Mouse (Mus musculus): ENCODE data around the gene March11.

- TF ChIP-seq MAFK (IDR thresholded peaks at IDR 0.05; ENCODE audit: insufficient read depth, low read depth, low read length) (no peak), HCFC1 (IDR thresholded peaks at IDR 0.05; ENCODE audit: borderline replicate concordance, insufficient read depth, low read length) (no peak), ZC3H11A (IDR thresholded peaks at IDR 0.05; ENCODE audit: borderline replicate concordance, low read depth, low read length) (no peak), ZNF384 (IDR thresholded peaks at IDR 0.05; ENCODE audit: low read depth, low read length) (no peak), CHD2 (IDR thresholded peaks at IDR 0.05; ENCODE audit: low read depth, low read length) (no peak)
These were observed 39.3 kb upstream of the March11 start for GRCm38 (mm10) chr15:26269596-26269995.
